Mouse (Mus musculus) lung, postnatal 0 days (tissue): ENCODE measurements around the gene Txndc8. TPM values are rescaled to one million over a fixed set of nuclear protein-coding genes. Genes with fewer than 3 reads are reported as not detected.
A peak's percentile ranks its signal among the peaks of the same experiment; 100 is the strongest.

Experiments used
- ATAC-seq: fragments of 200-750 bp; cut with Nextera tagmentation; 2 replicates; pipeline ENCODE4 v1.8.0; 2017; ENCODE audit warnings: moderate library complexity
- DNase-seq: peaks from one replicate; pipeline ENCODE4 v3.0.0-alpha.2; 2016; ENCODE audit warnings: low spot score
- H3K27ac ChIP-seq: fragments of 300-500 bp; sonication (generic); 2 replicates; pipeline ENCODE4 v1.5.1; 2014; ENCODE audit warnings: antibody characterized with exemption, mild to moderate bottlenecking, low read length, mixed read lengths
- H3K27me3 ChIP-seq: fragments of 300-500 bp; sonication (generic); replicated peaks from 2 replicates; pipeline ENCODE4 v1.6.1; 2014; ENCODE audit warnings: low read length, mixed read lengths; ENCODE audit not compliant: insufficient read depth
- H3K36me3 ChIP-seq: fragments of 300-500 bp; sonication (generic); 2 replicates; pipeline ENCODE4 v1.6.1; 2014; ENCODE audit warnings: low read length, mixed read lengths; ENCODE audit not compliant: insufficient read depth
- H3K4me1 ChIP-seq: fragments of 300-500 bp; sonication (generic); 2 replicates; pipeline ENCODE4 v1.6.1; 2014; ENCODE audit warnings: antibody characterized with exemption, low read depth, low read length, mixed read lengths; ENCODE audit not compliant: insufficient read depth
- H3K4me2 ChIP-seq: fragments of 300-500 bp; sonication (generic); replicated peaks from 2 replicates; pipeline ENCODE4 v1.6.1; 2014; ENCODE audit warnings: low read depth, mild to moderate bottlenecking, low read length, moderate library complexity, mixed read lengths
- H3K4me3 ChIP-seq: fragments of 300-500 bp; sonication (generic); 2 replicates; pipeline ENCODE4 v1.5.1; 2014; ENCODE audit warnings: low read depth, low read length
- H3K9ac ChIP-seq: fragments of 300-500 bp; sonication (generic); replicated peaks from 2 replicates; pipeline ENCODE4 v1.6.1; 2014; ENCODE audit warnings: low read depth, mild to moderate bottlenecking
- H3K9me3 ChIP-seq: fragments of 300-500 bp; sonication (generic); 2 replicates; pipeline ENCODE4 v1.6.1; 2016; ENCODE audit warnings: low read length, mixed read lengths
- CTCF ChIP-seq: IDR thresholded peaks from 2 replicates; pipeline ENCODE4 v1.5.1; 2016; ENCODE audit warnings: antibody characterized with exemption, mild to moderate bottlenecking
- EP300 ChIP-seq: IDR thresholded peaks from 2 replicates; pipeline ENCODE4 v1.6.1; 2016; ENCODE audit warnings: antibody characterized with exemption, mild to moderate bottlenecking, control low read depth
- WGBS: fragments of 180-500 bp; shearing (Covaris S2); extraction: QIAGEN DNeasy Blood & Tissue Kit; methylation state at CpG from one replicate; pipeline ENCODE4 v1.1.7; 2014; 5-methylcytosine and 5-hydroxymethylcytosine counted together
- polyA plus RNA-seq: library from polyadenylated mRNA; unstranded; fragments of >200 nt; fragmentation: Nextera tagmentation; extraction: Ambion mirVana; gene quantifications from 2 replicates; pipeline ENCODE4 v1.2.1, GENCODE M21; 2015

Txndc8 gene
- polyA plus RNA-seq, 1 experiment from 2014 or later, result not detected

- no peaks in the 10 kb centered on the region for H3K4me1 ChIP-seq
- no peaks in the 10 kb centered on the region for H3K27me3 ChIP-seq
- no peak overlapping the region for H3K4me3 ChIP-seq
- ATAC-seq, result no peak
- no peaks in the 10 kb centered on the region for H3K9me3 ChIP-seq
- TF ChIP-seq EP300 (no peak), CTCF (no peak)
- H3K36me3 ChIP-seq, result no peaks in the 10 kb centered on the region
- no peak overlapping the region for H3K4me2 ChIP-seq
- DNase-seq, result no peak
- H3K9ac ChIP-seq, result no peak overlapping the region
- H3K27ac ChIP-seq, result no peak overlapping the region
- WGBS, result 77% methylated on average over 6 of the region's 6 CpGs
Measured at GRCm38 (mm10) chr4:57974400-57975117, 34.4 kb downstream of the Txndc8 start.

- no peaks in the 10 kb centered on the region for H3K36me3 ChIP-seq
- no peak for ATAC-seq
- no peak overlapping the region for H3K4me2 ChIP-seq
- 80% methylated on average over 6 of the region's 6 CpGs for WGBS
- H3K9ac ChIP-seq, result no peak overlapping the region
- no peaks in the 10 kb centered on the region for H3K9me3 ChIP-seq
- TF ChIP-seq EP300 (no peak), CTCF (no peak)
- H3K27me3 ChIP-seq, result no peaks in the 10 kb centered on the region
- DNase-seq, result no peak
- H3K27ac ChIP-seq, result no peak overlapping the region
- no peak overlapping the region for H3K4me3 ChIP-seq
- no peaks in the 10 kb centered on the region for H3K4me1 ChIP-seq
Measured at GRCm38 (mm10) chr4:57973592-57974268, 35.2 kb downstream of the Txndc8 start.

- H3K9ac ChIP-seq, result no peak overlapping the region
- DNase-seq, result no peak
Measured at GRCm38 (mm10) chr4:57970285-57970684, 38.6 kb downstream of the Txndc8 start.

GRCm38 (mm10) chr4:57967195-57967594, 41.7 kb downstream of the Txndc8 start:
- WGBS, result 37% methylated on average over 3 of the region's 3 CpGs
- Histone ChIP-seq H3K4me1 (no peaks in the 10 kb centered on the region), H3K9me3 (no peaks in the 10 kb centered on the region), H3K4me2 (no peak overlapping the region), H3K4me3 (no peak overlapping the region), H3K9ac (no peak overlapping the region), H3K27ac (no peak overlapping the region), H3K36me3 (no peaks in the 10 kb centered on the region), H3K27me3 (no peaks in the 10 kb centered on the region)
- DNase-seq (peak; percentile 47), ATAC-seq (peak; percentile 62)
- TF ChIP-seq CTCF (no peak), EP300 (no peak)

More at GRCm38 (mm10) chr4:57970285-57970684, 38.6 kb downstream of the Txndc8 start:
- TF ChIP-seq EP300, result no peak
- TF ChIP-seq CTCF, result no peak
- Histone ChIP-seq H3K36me3 (no peaks in the 10 kb centered on the region), H3K27ac (no peak overlapping the region), H3K4me3 (no peak overlapping the region), H3K27me3 (no peaks in the 10 kb centered on the region), H3K4me1 (no peaks in the 10 kb centered on the region), H3K4me2 (no peak overlapping the region), H3K9me3 (no peaks in the 10 kb centered on the region)
- ATAC-seq, result no peak

- no peaks in the 10 kb centered on the region for H3K36me3 ChIP-seq
- no peaks in the 10 kb centered on the region for H3K27me3 ChIP-seq
- H3K4me3 ChIP-seq, result no peak overlapping the region
- no peak overlapping the region for H3K9ac ChIP-seq
- TF ChIP-seq EP300 (no peak), CTCF (no peak)
- no peaks in the 10 kb centered on the region for H3K9me3 ChIP-seq
- no peak for DNase-seq
- H3K27ac ChIP-seq, result no peak overlapping the region
- 89% methylated on average over 4 of the region's 4 CpGs for WGBS
- no peak for ATAC-seq
- no peaks in the 10 kb centered on the region for H3K4me1 ChIP-seq
- H3K4me2 ChIP-seq, result no peak overlapping the region
Measured at GRCm38 (mm10) chr4:57965516-57965915, 43.4 kb downstream of the Txndc8 start.

GRCm38 (mm10) chr4:57964143-57964542, 44.8 kb downstream of the Txndc8 start:
- H3K27ac ChIP-seq, result no peak overlapping the region
- H3K4me1 ChIP-seq, result no peaks in the 10 kb centered on the region
- H3K4me3 ChIP-seq, result no peak overlapping the region
- no peaks in the 10 kb centered on the region for H3K9me3 ChIP-seq
- 65% methylated on average over 1 of the region's 1 CpGs for WGBS
- H3K36me3 ChIP-seq, result no peaks in the 10 kb centered on the region
- no peak for ATAC-seq
- DNase-seq, result no peak
- no peak for TF ChIP-seq CTCF
- no peaks in the 10 kb centered on the region for H3K27me3 ChIP-seq
- H3K9ac ChIP-seq, result no peak overlapping the region
- no peak overlapping the region for H3K4me2 ChIP-seq
